Mouse (Mus musculus) erythroblast, embryonic 14.5 days (primary cell): ENCODE results near the gene Foxc2.

Source experiments
- GATA1 ChIP-seq: IDR thresholded peaks from 2 replicates; pipeline ENCODE4 v1.6.1; 2012; ENCODE audit warnings: low read length, inconsistent platforms, mixed read lengths
- TAL1 ChIP-seq: IDR thresholded peaks from 3 replicates; pipeline ENCODE4 v1.6.1; 2012; ENCODE audit warnings: low read length, inconsistent platforms, mixed read lengths

GRCm38 (mm10) chr8:121071454-121071853, 44.5 kb upstream of the Foxc2 start:
- TF ChIP-seq GATA1 = no peak
- TF ChIP-seq TAL1 = no peak
